Mouse (Mus musculus) erythroid progenitor cell, adult 5-6 weeks (primary cell): ENCODE measurements around the gene Ptprk. TPM values are rescaled to one million over a fixed set of nuclear protein-coding genes. Genes with fewer than 3 reads are reported as not detected.

Experiments used
- ATAC-seq: replicated peaks from 2 replicates; pipeline ENCODE4 v1.8.0; 2016; ENCODE audit warnings: moderate number of reproducible peaks, mild to moderate bottlenecking, moderate TSS enrichment, inconsistent platforms; ENCODE audit not compliant: poor library complexity, low FRiP score, severe bottlenecking
- total RNA-seq, 2 experiments: library from RNA; stranded (forward) in 1 of 2; stranded (reverse) in 1 of 2; fragments of 150-400 nt in 1 of 2; fragments of 186-747, 209-891 nt in 1 of 2; gene quantifications; 2 replicates each; pipeline versions ENCODE4 v1.2.3 to v1.2.4; 2015 to 2017; ENCODE audit warnings: low replicate concordance in 2 of 2

The Ptprk gene
- total RNA-seq, 2 experiments from 2014 or later: not detected

GRCm38 (mm10) chr10:28492870-28493269 is 418.2 kb downstream of the Ptprk start:
- no peak for ATAC-seq

DNA sequence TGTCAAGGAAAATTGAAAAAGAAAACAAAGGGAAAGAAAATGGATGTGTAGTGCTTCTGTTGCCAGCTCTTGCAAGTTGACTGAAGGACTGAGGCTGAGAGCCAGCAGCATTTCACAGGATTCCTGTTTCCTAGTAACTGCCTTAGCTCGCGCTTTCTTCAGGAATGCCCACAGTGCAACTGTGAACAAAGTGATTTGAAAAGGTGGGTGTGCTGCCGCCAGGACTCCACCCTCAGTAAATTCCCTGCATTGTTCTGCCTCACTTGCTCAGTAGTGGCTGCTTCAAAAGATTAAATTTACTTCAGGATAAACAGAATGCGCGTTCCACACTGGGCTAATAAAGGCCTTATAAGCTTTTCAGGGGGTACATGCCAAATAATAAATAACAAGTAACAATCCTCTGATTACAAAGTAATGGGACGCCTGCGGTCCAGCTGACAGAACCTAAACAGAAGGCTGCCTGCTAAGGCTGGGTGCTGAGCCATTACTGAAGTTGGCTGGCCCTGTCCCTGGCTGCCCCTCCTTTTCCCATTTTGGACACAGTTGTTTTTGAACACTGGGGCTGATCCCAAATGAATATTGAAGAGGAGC is 418.7 kb downstream of the Ptprk start:
- no peak for ATAC-seq

- ATAC-seq: no peak
Observed at GRCm38 (mm10) chr10:28497791-28498190, 423.2 kb downstream of the Ptprk start.

GRCm38 (mm10) chr10:28498504-28498903 is 423.9 kb downstream of the Ptprk start:
- ATAC-seq: no peak

- no peak for ATAC-seq
Observed at GRCm38 (mm10) chr10:28513601-28514000, 439.0 kb downstream of the Ptprk start.

DNA sequence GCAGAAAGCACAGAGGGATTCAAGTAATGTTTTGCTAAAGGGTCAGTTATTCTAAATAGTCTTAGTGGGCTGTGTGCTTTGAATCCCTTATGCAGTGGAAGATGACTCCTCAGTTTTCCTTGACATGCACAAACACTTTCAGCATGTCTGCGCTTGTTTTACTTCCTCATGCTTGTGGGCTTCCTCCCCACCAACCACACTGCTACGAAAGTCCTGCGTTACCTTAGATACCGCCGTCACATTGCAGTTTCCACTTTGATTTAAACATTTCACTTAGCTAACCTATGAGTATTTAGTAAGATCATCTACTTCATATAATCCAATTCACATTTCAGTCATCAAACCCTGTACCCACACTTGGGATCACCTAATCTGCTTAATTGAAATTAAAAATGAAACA is 441.5 kb downstream of the Ptprk start:
- ATAC-seq: no peak

GRCm38 (mm10) chr10:28518297-28518696 is 443.7 kb downstream of the Ptprk start:
- ATAC-seq: no peak

- no peak for ATAC-seq
Observed at GRCm38 (mm10) chr10:28519861-28520260, 445.2 kb downstream of the Ptprk start.

DNA sequence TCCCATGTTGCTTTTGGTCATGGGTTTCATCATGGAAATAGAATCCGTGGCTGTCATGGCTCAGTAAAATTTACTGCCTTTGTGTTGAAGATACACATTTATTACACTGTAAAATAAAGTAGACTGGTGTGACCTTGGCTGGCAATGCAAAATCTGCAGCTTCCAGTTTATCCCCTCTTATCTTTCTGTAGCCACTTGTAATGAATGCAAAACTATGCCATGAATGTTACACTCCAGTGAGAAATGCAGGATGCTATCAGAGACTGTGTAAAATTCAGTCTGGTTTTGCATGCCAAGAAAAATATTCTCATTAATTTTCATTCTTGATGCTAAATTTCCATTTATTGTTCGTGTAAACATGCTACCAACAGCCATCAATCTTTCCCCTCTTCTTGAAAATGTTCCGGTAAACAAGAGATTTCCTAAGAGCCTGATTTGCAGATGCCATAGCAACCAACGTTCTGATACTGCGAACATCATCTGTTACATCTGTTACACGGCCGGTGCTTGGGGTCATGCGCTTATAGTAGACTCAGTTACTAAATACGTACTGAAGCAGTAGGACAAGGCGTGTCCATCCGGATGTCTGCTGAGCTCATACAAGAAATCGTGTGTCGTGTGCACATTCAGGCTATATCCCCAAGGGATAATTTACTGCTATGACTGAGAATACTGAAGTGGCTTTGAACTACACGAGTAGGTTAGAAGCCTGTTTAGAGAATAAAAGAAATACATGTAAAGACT is 449.5 kb downstream of the Ptprk start:
- no peak for ATAC-seq

- no peak for ATAC-seq
Observed at GRCm38 (mm10) chr10:28540595-28540994, 466.0 kb downstream of the Ptprk start.

GRCm38 (mm10) chr10:28542754-28543153 is 468.1 kb downstream of the Ptprk start:
- 0 out of 2 replicates have a peak, but pooled peaks have one; percentile 30 for ATAC-seq

DNA sequence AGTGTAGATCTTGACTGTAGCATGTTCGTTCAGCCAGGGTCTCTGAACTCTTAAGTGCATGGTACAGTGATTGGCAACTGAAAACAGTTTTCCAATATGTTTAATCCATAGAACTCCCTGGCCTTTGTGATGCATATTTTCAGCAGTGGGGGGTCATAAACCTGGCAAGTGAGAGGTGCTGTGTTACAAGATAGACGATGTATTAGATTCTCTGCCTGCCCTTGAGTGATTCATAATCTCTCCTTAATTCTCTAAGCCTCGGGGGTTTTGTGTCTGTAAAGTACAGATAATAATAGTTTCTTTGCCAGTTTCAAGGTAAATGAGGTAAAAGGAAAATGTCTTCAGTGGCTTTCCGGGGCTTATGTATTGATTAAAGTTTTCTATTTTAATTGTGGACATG is 475.9 kb downstream of the Ptprk start:
- ATAC-seq: no peak

DNA sequence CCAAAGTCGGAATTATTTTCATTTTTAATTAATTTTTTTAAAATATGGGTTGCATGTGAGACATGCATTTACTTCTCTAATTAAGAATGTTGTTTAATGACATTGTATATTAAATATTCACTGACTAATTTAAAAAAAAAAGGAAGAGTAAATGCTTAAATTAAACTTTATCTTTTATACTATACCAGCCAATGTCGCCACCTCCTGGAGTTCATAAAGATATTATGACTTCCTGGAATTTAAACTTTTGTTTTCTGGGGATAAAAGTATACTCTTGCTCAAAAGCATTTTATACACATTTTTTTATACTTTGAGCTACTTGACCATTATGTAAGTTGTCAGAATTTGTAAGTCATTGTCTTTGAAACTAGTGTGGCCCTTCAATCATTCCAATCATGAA is 477.4 kb downstream of the Ptprk start:
- no peak for ATAC-seq

DNA sequence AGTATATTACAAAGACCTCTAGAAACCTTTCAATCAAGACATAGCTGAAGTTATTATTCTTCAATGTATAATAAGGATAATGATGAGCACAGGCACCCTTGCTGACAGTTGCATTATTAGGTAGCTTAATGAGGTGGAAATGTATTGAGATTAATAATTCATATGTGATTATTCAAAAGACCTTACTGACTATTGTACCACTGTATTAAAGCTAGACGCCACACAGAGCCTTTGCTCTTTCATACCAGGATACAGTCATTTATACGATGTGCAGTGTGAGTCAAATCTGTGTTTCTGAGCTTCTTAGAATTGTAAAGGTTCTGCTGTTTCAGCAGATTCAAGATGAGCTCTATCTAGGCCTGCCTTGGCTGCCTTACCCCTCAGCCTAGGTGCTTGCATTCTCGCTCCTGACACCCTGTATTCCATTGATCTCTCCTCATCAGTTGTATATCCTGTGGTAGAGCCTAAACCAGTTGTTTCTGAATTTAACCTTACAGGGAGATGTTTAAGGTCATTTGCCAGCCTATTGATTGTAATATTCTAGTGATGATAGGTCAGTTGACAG is 489.6 kb downstream of the Ptprk start:
- ATAC-seq: no peak

GRCm38 (mm10) chr10:28566378-28566777 is 491.8 kb downstream of the Ptprk start:
- peak; percentile 95 for ATAC-seq

GRCm38 (mm10) chr10:28566828-28567227 is 492.2 kb downstream of the Ptprk start:
- peak; percentile 44; the same call in 1 of the 2 replicates for ATAC-seq

DNA sequence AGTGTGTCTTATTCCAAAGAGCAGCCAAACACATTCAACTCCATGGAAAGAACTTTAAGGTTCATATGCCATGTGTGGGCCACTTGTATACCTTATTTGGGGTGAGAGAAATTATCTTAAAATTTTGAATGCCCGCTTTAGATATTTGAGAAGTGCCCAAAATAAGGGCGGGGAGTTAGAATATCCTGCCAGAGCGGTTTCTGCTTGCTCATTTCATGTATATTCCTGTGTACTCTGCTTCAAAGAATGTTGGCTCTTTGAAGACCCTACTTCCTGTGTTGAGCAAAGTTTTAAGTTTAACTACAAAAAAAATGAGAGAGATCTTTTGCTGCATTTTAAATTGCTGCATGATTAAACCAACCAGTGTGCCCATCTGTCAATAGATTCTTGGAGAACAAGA is 492.8 kb downstream of the Ptprk start:
- peak; percentile 43; the same call in 1 of the 2 replicates for ATAC-seq

DNA sequence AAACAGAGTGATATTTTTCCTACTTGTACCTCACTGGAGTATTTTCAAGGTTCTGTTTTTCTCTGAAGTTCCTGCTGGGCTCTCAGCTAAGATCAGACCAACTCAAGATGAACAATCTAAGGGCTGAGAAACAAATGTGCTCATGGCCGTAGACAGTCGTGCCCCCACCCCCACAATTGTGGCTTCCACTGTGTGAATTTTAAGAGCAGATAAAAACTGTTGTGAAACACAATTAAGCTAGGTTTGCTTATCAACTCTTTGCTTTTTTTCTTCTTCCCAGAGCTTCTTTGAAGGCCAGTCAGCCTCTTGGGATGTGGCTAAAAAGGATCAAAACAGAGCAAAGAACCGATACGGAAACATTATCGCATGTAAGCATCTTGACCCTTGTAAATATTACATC is 493.4 kb downstream of the Ptprk start:
- ATAC-seq: no peak

GRCm38 (mm10) chr10:28579596-28579995 is 505.0 kb downstream of the Ptprk start:
- ATAC-seq: no peak

GRCm38 (mm10) chr10:28586565-28587138 is 512.0 kb downstream of the Ptprk start:
- ATAC-seq: no peak

DNA sequence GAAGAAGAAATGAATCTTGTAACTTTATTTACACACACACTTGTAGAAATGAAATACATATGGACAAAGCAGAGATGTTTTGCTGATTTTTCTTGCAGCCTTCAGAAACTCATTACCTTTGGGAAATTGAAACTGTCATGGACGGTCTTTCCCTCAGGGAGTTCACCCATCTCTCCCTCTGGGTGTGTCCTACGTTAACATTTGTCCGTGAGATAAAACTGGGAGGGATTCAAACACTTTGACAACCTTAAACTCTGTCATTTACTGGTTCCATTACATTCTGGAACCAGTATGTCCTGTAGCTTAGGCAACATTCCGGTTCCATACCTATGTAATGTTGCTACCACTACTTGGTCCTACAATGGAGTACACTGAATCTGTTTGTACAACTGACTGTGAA is 513.8 kb downstream of the Ptprk start:
- ATAC-seq: peak; percentile 75
